Mouse (Mus musculus): ENCODE data around the gene Srsf3. TPM values are rescaled to one million over a fixed set of nuclear protein-coding genes. Genes with fewer than 3 reads are reported as not detected.
A peak's percentile ranks its signal among the peaks of the same experiment; 100 is the strongest.
"Not testable (repeated sequence)": the region's sequence is repeated elsewhere in the genome, so short reads cannot be mapped to it uniquely, and the experiment has no call there.

Gene Srsf3
- polyA plus RNA-seq, 1 experiment from 2014 or later, result 403 TPM

- ATAC-seq (ENCODE audit: low FRiP score), result no peak
Measured at GRCm38 (mm10) chr17:29034264-29034663, 1.8 kb downstream of the Srsf3 start.

GRCm38 (mm10) chr17:29035506-29035905, 3.1 kb downstream of the Srsf3 start:
- no peaks in the 10 kb centered on the region for H3K27me3 ChIP-seq (replicated peaks)
- H3K4me1 ChIP-seq, result peaks cover 43% of the 10 kb centered on the region
- peaks cover 39% of the 10 kb centered on the region for H3K36me3 ChIP-seq
- H3K9ac ChIP-seq (replicated peaks), result no peak overlapping the region
- no peaks in the 10 kb centered on the region for H3K9me3 ChIP-seq (replicated peaks)
- no peak overlapping the region for H3K27ac ChIP-seq (replicated peaks)
- H3K4me3 ChIP-seq (replicated peaks), result peak overlapping the region; percentile 53
- no peak for ATAC-seq (ENCODE audit: low FRiP score)
- H3K4me2 ChIP-seq, result peak overlapping the region; percentile 95

More at GRCm38 (mm10) chr17:29034264-29034663, 1.8 kb downstream of the Srsf3 start:
- peaks cover 26% of the 10 kb centered on the region for H3K36me3 ChIP-seq
- H3K9ac ChIP-seq (replicated peaks), result peak overlapping the region; percentile 79
- H3K4me1 ChIP-seq, result peaks cover 39% of the 10 kb centered on the region
- peak overlapping the region; percentile 53 for H3K4me3 ChIP-seq (replicated peaks)
- H3K27me3 ChIP-seq (replicated peaks), result no peaks in the 10 kb centered on the region
- H3K9me3 ChIP-seq (replicated peaks), result no peaks in the 10 kb centered on the region
- peak overlapping the region; percentile 95 for H3K4me2 ChIP-seq
- H3K27ac ChIP-seq (replicated peaks), result no peak overlapping the region; the same call in 1 of the 2 replicates

- no peak for ATAC-seq (ENCODE audit: low FRiP score)
- H3K4me1 ChIP-seq, result peaks cover 38% of the 10 kb centered on the region
- WGBS, result 69% methylated on average over 11 of the region's 11 CpGs
- no peak overlapping the region for H3K27ac ChIP-seq (replicated peaks)
- H3K9ac ChIP-seq (replicated peaks), result no peak overlapping the region
- no peaks in the 10 kb centered on the region for H3K9me3 ChIP-seq (replicated peaks)
- peaks cover 68% of the 10 kb centered on the region for H3K36me3 ChIP-seq
- no peak overlapping the region for H3K4me2 ChIP-seq
- H3K4me3 ChIP-seq (replicated peaks), result no peak overlapping the region
- H3K27me3 ChIP-seq (replicated peaks), result no peaks in the 10 kb centered on the region
Measured at GRCm38 (mm10) chr17:29039351-29039750, 6.9 kb downstream of the Srsf3 start.

- H3K36me3 ChIP-seq, result peaks cover 86% of the 10 kb centered on the region
- not testable (repeated sequence) for ATAC-seq (ENCODE audit: low FRiP score); H3K9me3 ChIP-seq (replicated peaks); H3K4me3 ChIP-seq (replicated peaks); H3K27ac ChIP-seq (replicated peaks); H3K9ac ChIP-seq (replicated peaks); H3K27me3 ChIP-seq (replicated peaks); H3K4me2 ChIP-seq
- H3K4me1 ChIP-seq, result peaks cover 23% of the 10 kb centered on the region
- 83% methylated on average over 3 of the region's 3 CpGs for WGBS
Measured at GRCm38 (mm10) chr17:29041632-29042031, 9.2 kb downstream of the Srsf3 start.

- Histone ChIP-seq H3K4me3 (replicated peaks) (no peak overlapping the region), H3K4me1 (peaks cover 14% of the 10 kb centered on the region), H3K27ac (replicated peaks) (no peak overlapping the region), H3K9me3 (replicated peaks) (no peaks in the 10 kb centered on the region), H3K27me3 (replicated peaks) (no peaks in the 10 kb centered on the region), H3K4me2 (no peak overlapping the region), H3K9ac (replicated peaks) (no peak overlapping the region), H3K36me3 (peaks cover 81% of the 10 kb centered on the region)
- ATAC-seq (ENCODE audit: low FRiP score), result no peak
Measured at GRCm38 (mm10) chr17:29042569-29042968, 10.1 kb downstream of the Srsf3 start.

GRCm38 (mm10) chr17:29043583-29043982, 11.2 kb downstream of the Srsf3 start:
- Histone ChIP-seq H3K4me1 (peaks cover 11% of the 10 kb centered on the region), H3K27me3 (replicated peaks) (no peaks in the 10 kb centered on the region), H3K4me2 (no peak overlapping the region), H3K27ac (replicated peaks) (no peak overlapping the region), H3K9ac (replicated peaks) (no peak overlapping the region), H3K4me3 (replicated peaks) (no peak overlapping the region), H3K9me3 (replicated peaks) (no peaks in the 10 kb centered on the region), H3K36me3 (peaks cover 79% of the 10 kb centered on the region)
- WGBS, result 85% methylated on average over 3 of the region's 3 CpGs
- ATAC-seq (ENCODE audit: low FRiP score), result no peak

- no peak overlapping the region for H3K4me2 ChIP-seq
- H3K9me3 ChIP-seq (replicated peaks), result no peaks in the 10 kb centered on the region
- 86% methylated on average over 6 of the region's 6 CpGs for WGBS
- H3K36me3 ChIP-seq, result peaks cover 73% of the 10 kb centered on the region
- H3K4me3 ChIP-seq (replicated peaks), result no peak overlapping the region
- H3K27me3 ChIP-seq (replicated peaks), result no peaks in the 10 kb centered on the region
- H3K27ac ChIP-seq (replicated peaks), result no peak overlapping the region
- H3K4me1 ChIP-seq, result peaks cover 10% of the 10 kb centered on the region
- no peak overlapping the region for H3K9ac ChIP-seq (replicated peaks)
- ATAC-seq (ENCODE audit: low FRiP score), result no peak
Measured at GRCm38 (mm10) chr17:29044146-29044924, 11.9 kb downstream of the Srsf3 start.

- Histone ChIP-seq H3K4me3 (replicated peaks) (no peak overlapping the region), H3K27ac (replicated peaks) (peak overlapping the region; percentile 28), H3K9me3 (replicated peaks) (no peaks in the 10 kb centered on the region), H3K9ac (replicated peaks) (no peak overlapping the region), H3K4me1 (peaks cover 10% of the 10 kb centered on the region; the same call in 1 of the 2 replicates), H3K4me2 (no peak overlapping the region), H3K27me3 (replicated peaks) (no peaks in the 10 kb centered on the region), H3K36me3 (peaks cover 67% of the 10 kb centered on the region)
- 50% methylated on average over 1 of the region's 1 CpGs for WGBS
- ATAC-seq (ENCODE audit: low FRiP score), result no peak
Measured at GRCm38 (mm10) chr17:29044925-29045319, 12.5 kb downstream of the Srsf3 start.

GRCm38 (mm10) chr17:29045741-29046530, 13.5 kb downstream of the Srsf3 start:
- no peak overlapping the region for H3K9ac ChIP-seq (replicated peaks)
- H3K4me1 ChIP-seq, result peaks cover 20% of the 10 kb centered on the region
- H3K4me3 ChIP-seq (replicated peaks), result no peak overlapping the region
- H3K27ac ChIP-seq (replicated peaks), result no peak overlapping the region
- peaks cover 57% of the 10 kb centered on the region for H3K36me3 ChIP-seq
- 66% methylated on average over 12 of the region's 12 CpGs for WGBS
- no peaks in the 10 kb centered on the region for H3K27me3 ChIP-seq (replicated peaks)
- peak; percentile 21; the same call in 1 of the 2 replicates for ATAC-seq (ENCODE audit: low FRiP score)
- H3K9me3 ChIP-seq (replicated peaks), result no peaks in the 10 kb centered on the region
- H3K4me2 ChIP-seq, result no peak overlapping the region

- WGBS, result 90% methylated on average over 3 of the region's 3 CpGs
- H3K9me3 ChIP-seq (replicated peaks), result no peaks in the 10 kb centered on the region
- peaks cover 24% of the 10 kb centered on the region for H3K4me1 ChIP-seq
- H3K9ac ChIP-seq (replicated peaks), result no peak overlapping the region
- H3K27me3 ChIP-seq (replicated peaks), result no peaks in the 10 kb centered on the region
- no peak overlapping the region for H3K4me2 ChIP-seq
- H3K4me3 ChIP-seq (replicated peaks), result no peak overlapping the region
- no peak for ATAC-seq (ENCODE audit: low FRiP score)
- no peak overlapping the region for H3K27ac ChIP-seq (replicated peaks)
- H3K36me3 ChIP-seq, result peaks cover 51% of the 10 kb centered on the region
Measured at GRCm38 (mm10) chr17:29046863-29047262, 14.4 kb downstream of the Srsf3 start.

GRCm38 (mm10) chr17:29047697-29048514, 15.5 kb downstream of the Srsf3 start:
- Histone ChIP-seq H3K4me2 (no peak overlapping the region), H3K27ac (replicated peaks) (no peak overlapping the region), H3K9ac (replicated peaks) (no peak overlapping the region), H3K4me3 (replicated peaks) (no peak overlapping the region), H3K9me3 (replicated peaks) (no peaks in the 10 kb centered on the region), H3K36me3 (peaks cover 45% of the 10 kb centered on the region), H3K27me3 (replicated peaks) (no peaks in the 10 kb centered on the region), H3K4me1 (peaks cover 24% of the 10 kb centered on the region)
- ATAC-seq (ENCODE audit: low FRiP score), result no peak
- 62% methylated on average over 3 of the region's 3 CpGs for WGBS
